Mouse (Mus musculus) spleen, adult 2 months (tissue): Measurements from ENCODE around the gene Arl4a.

Experiments used
- CTCF ChIP-seq: fragments of 200-500 bp; IDR thresholded peaks from 2 replicates; pipeline ENCODE4 v1.5.1; 2011; ENCODE audit warnings: mild to moderate bottlenecking, inconsistent platforms; ENCODE audit not compliant: insufficient read depth, insufficient read length, insufficient replicate concordance; ENCODE audit errors: extremely low read depth
- POLR2A ChIP-seq: fragments of 200-500 bp; IDR thresholded peaks from 2 replicates; pipeline ENCODE4 v1.6.1; 2011; ENCODE audit warnings: low read depth, low read length, inconsistent platforms

DNA sequence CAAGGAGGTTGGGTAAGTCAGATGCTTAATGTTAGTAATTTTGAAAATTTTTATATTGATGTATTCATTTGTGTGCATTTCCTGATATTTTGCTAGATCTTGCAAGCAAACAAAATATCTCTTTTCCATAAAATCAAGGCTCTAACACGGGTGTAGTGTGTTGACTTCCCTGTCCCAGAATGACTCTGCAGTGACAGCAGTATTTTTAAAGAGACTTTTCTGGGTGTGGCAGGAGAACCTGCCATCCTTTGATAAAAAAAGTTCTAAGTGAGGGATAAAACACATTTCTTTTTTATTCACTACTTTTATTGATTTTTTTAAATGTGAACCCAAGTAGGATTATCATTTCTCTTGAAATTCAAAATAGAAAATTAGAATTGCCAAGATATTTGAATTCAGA, 42.2 kb downstream of the Arl4a start:
- TF ChIP-seq CTCF (no peak), POLR2A (no peak)
